Mouse (Mus musculus): ENCODE measurements at regions not wholly inside any gene's neighbourhood (a gene's known extent, or its start where the extent isn't known, plus 50 kb on each side); places are given as distances from the start of the nearest gene placed in this dataset.

DNA sequence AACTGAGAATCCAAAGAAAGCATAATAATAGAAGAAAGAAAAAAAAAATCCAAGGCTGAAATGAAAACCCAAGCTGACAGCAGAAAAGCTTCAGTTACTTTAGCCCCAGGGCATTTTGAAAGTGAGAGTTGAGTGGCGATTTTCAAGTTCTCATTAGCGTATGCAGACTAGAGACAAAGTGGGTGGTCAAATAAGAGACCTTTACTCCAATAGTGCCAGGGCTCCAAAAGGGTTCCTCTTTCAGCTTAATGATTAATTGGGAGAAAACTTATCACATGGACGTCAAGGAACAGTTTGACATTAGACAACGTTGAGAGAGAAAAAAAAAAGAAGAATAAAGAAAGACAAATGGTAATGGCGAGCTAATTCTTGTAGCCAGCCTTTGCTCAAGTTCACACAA, 278.1 kb upstream of the Fbxl7 start:
- TF ChIP-seq ZNF384 (IDR thresholded peaks at IDR 0.05; ENCODE audit: low read depth, low read length), result no peak
- TF ChIP-seq ZC3H11A (IDR thresholded peaks at IDR 0.05; ENCODE audit: borderline replicate concordance, low read depth, low read length), result no peak
- TF ChIP-seq CHD2 (IDR thresholded peaks at IDR 0.05; ENCODE audit: low read depth, low read length), result no peak
- no peak for TF ChIP-seq MAFK (IDR thresholded peaks at IDR 0.05; ENCODE audit: insufficient read depth, low read depth, low read length)
